Mouse (Mus musculus): ENCODE data around the gene Ppp1r36. TPM values are rescaled to one million over a fixed set of nuclear protein-coding genes. Genes with fewer than 3 reads are reported as not detected.
A peak's percentile ranks its signal among the peaks of the same experiment; 100 is the strongest.

The Ppp1r36 gene
- total RNA-seq, 2 experiments from 2014 or later, result 0.79 to 1.0 TPM

- intact Hi-C loops (cut with DNase I), result no loop called here
- DNase-seq, result no peak
These were observed 25.6 kb upstream of the Ppp1r36 start for GRCm38 (mm10) chr12:76391595-76392271.

GRCm38 (mm10) chr12:76392979-76393378 lies 24.4 kb upstream of the Ppp1r36 start:
- DNase-seq, result no peak
- intact Hi-C loops (cut with DNase I), result no loop called here

- DNase-seq, result no peak
- intact Hi-C loops (cut with DNase I), result no loop called here
These were observed 20.1 kb upstream of the Ppp1r36 start for GRCm38 (mm10) chr12:76397281-76397680.

GRCm38 (mm10) chr12:76401674-76402073 lies 15.7 kb upstream of the Ppp1r36 start:
- intact Hi-C loops (cut with DNase I), result loop anchor here (2.0 to 5.0 kb wide), 2 partner anchors 31 to 196 kb away; partner anchors contain the start of gene Zbtb1
- DNase-seq, result no peak

- no peak for DNase-seq
- intact Hi-C loops (cut with DNase I), result loop anchor here (2.0 to 5.0 kb wide), 2 partner anchors 32 to 194 kb away; partner anchors contain the start of gene Zbtb1
These were observed 14.1 kb upstream of the Ppp1r36 start for GRCm38 (mm10) chr12:76402991-76403885.

GRCm38 (mm10) chr12:76403886-76404537 lies 13.3 kb upstream of the Ppp1r36 start, which contains the start of gene Hspa2:
Gene Hspa2 (plus strand): TSS chr12:76404176.
- intact Hi-C loops (cut with DNase I), result loop anchor here (2.0 to 5.0 kb wide), 3 partner anchors 33 to 193 kb away; partner anchors contain the start of gene Zbtb1
- DNase-seq, result peak; percentile 100

- DNase-seq, result peak in 1 of 2 experiments; percentile 35
These were observed 12.5 kb upstream of the Ppp1r36 start for GRCm38 (mm10) chr12:76404836-76405182.

GRCm38 (mm10) chr12:76405183-76405970 lies 12.0 kb upstream of the Ppp1r36 start:
- DNase-seq, result peak; percentile 35 to 45
- intact Hi-C loops (cut with DNase I), result loop anchor here (2.0 kb wide), 1 partner anchor 67 kb away; no protein-coding TSS in a partner anchor

More at GRCm38 (mm10) chr12:76404836-76405182, 12.5 kb upstream of the Ppp1r36 start:
- intact Hi-C loops (cut with DNase I), result loop anchor here (2.0 to 5.0 kb wide), 2 partner anchors 68 to 192 kb away; no protein-coding TSS in a partner anchor

GRCm38 (mm10) chr12:76405971-76406370 lies 11.4 kb upstream of the Ppp1r36 start:
- intact Hi-C loops (cut with DNase I), result loop anchor here (2.0 kb wide), 1 partner anchor 67 kb away; no protein-coding TSS in a partner anchor
- DNase-seq, result peak; percentile 23 to 28

- DNase-seq, result no peak
- intact Hi-C loops (cut with DNase I), result no loop called here
These were observed 10.2 kb upstream of the Ppp1r36 start for GRCm38 (mm10) chr12:76407184-76407583.

GRCm38 (mm10) chr12:76409166-76409565 lies 8.2 kb upstream of the Ppp1r36 start:
- intact Hi-C loops (cut with DNase I), result no loop called here

GRCm38 (mm10) chr12:76415383-76416010 lies 1.8 kb upstream of the Ppp1r36 start:
- peak; percentile 43 to 48 for DNase-seq
- intact Hi-C loops (cut with DNase I), result no loop called here

More at GRCm38 (mm10) chr12:76409166-76409565, 8.2 kb upstream of the Ppp1r36 start:
- DNase-seq, result no peak

- intact Hi-C loops (cut with DNase I), result no loop called here
- DNase-seq, result no peak
These were observed 1.0 kb downstream of the Ppp1r36 start for GRCm38 (mm10) chr12:76418346-76418745.

GRCm38 (mm10) chr12:76425256-76425655 lies 7.9 kb downstream of the Ppp1r36 start:
- intact Hi-C loops (cut with DNase I), result no loop called here
- DNase-seq, result no peak

- no peak for DNase-seq
- intact Hi-C loops (cut with DNase I), result no loop called here
These were observed 10.2 kb downstream of the Ppp1r36 start for GRCm38 (mm10) chr12:76427546-76427945.

- peak in 1 of 2 experiments; percentile 25 for DNase-seq
- intact Hi-C loops (cut with DNase I), result no loop called here
These were observed 13.6 kb downstream of the Ppp1r36 start for GRCm38 (mm10) chr12:76430879-76431406.

- peak in 1 of 2 experiments; percentile 31 for DNase-seq
- intact Hi-C loops (cut with DNase I), result no loop called here
These were observed 14.1 kb downstream of the Ppp1r36 start for GRCm38 (mm10) chr12:76431431-76431830.

- intact Hi-C loops (cut with DNase I), result no loop called here
- no peak for DNase-seq
These were observed 16.8 kb downstream of the Ppp1r36 start for GRCm38 (mm10) chr12:76434111-76434510.

GRCm38 (mm10) chr12:76435084-76435483 lies 17.7 kb downstream of the Ppp1r36 start:
- no peak for DNase-seq
- intact Hi-C loops (cut with DNase I), result no loop called here

Data from heart, postnatal 10 days (tissue).